Comparison of ENCODE assay signal across 8 mouse cellular contexts in genomic region chr3:123092913-123093639, GRCm38 (mm10). TPM values are rescaled to one million over a fixed set of nuclear protein-coding genes. Genes with fewer than 3 reads are reported as not detected.
DNase-seq lines count a peak whose midpoint lies in the region; ATAC-seq and TF ChIP-seq lines count a peak whose summit lies in the region.

No protein-coding gene starts in this region.

- no peaks in the 10 kb centered on the region for H3K9me3 ChIP-seq in lung, embryonic 14.5 days (ENCODE audit: low read depth, low read length)
- no peaks in the 10 kb centered on the region for H3K9me3 ChIP-seq in heart, postnatal 0 days (replicated peaks; ENCODE audit: control insufficient read depth, low read length)
- H3K9me3 ChIP-seq in limb, embryonic 13.5 days = no peaks in the 10 kb centered on the region

- ATAC-seq in lung, embryonic 14.5 days (ENCODE audit: insufficient read depth) = peak; percentile 62
- ATAC-seq in heart, postnatal 0 days (ENCODE audit: insufficient read depth, low read depth) = 0 out of 2 replicates have a peak, but pooled peaks have one; percentile 1
- peak; percentile 64 for ATAC-seq in limb, embryonic 13.5 days (ENCODE audit: low FRiP score, low read depth)

- H3K27ac ChIP-seq in lung, embryonic 14.5 days (ENCODE audit: low read depth) = peak overlapping the region; percentile 75
- peak overlapping the region; percentile 95 for H3K27ac ChIP-seq in heart, postnatal 0 days (ENCODE audit: low read depth)
- peak overlapping the region; percentile 79; the same call in 1 of the 2 replicates for H3K27ac ChIP-seq in limb, embryonic 13.5 days
- H3K27ac ChIP-seq in small intestine, adult 2 months (ENCODE audit: insufficient read depth, low read depth, low read length) = no peak overlapping the region

- H3K4me3 ChIP-seq in lung, embryonic 14.5 days (ENCODE audit: low read depth, low read length) = no peak overlapping the region
- H3K4me3 ChIP-seq in heart, postnatal 0 days (ENCODE audit: low read depth, low read length) = no peak overlapping the region
- peak overlapping the region; percentile 11 for H3K4me3 ChIP-seq in limb, embryonic 13.5 days
- peak overlapping the region; percentile 53 for H3K4me3 ChIP-seq in small intestine, adult 2 months (ENCODE audit: low read depth, low read length)

- H3K36me3 ChIP-seq in lung, embryonic 14.5 days (ENCODE audit: insufficient read depth) = no peaks in the 10 kb centered on the region
- no peaks in the 10 kb centered on the region for H3K36me3 ChIP-seq in heart, postnatal 0 days (replicated peaks; ENCODE audit: control insufficient read depth, insufficient read depth, low read length)
- no peaks in the 10 kb centered on the region for H3K36me3 ChIP-seq in limb, embryonic 13.5 days
- no peaks in the 10 kb centered on the region for H3K36me3 ChIP-seq in small intestine, adult 2 months (ENCODE audit: control insufficient read depth, insufficient read depth, low read length)

- DNase-seq in lung, embryonic 14.5 days = peak; percentile 86
- no peak for DNase-seq in lung, adult 18-20 months
- peak; percentile 33 for DNase-seq in heart, postnatal 0 days (ENCODE audit: low spot score)
- no peak for DNase-seq in gastrocnemius, adult 8-10 months (ENCODE audit: low spot score in 2 of 2)
- no peak for DNase-seq in layer of hippocampus, adult 8-10 months (ENCODE audit: low spot score in 2 of 2)
- no peak for DNase-seq in urinary bladder, adult 2 months (ENCODE audit: low spot score)

- peaks cover 10% of the 10 kb centered on the region for H3K4me1 ChIP-seq in lung, embryonic 14.5 days (ENCODE audit: insufficient read depth)
- H3K4me1 ChIP-seq in heart, postnatal 0 days (ENCODE audit: control insufficient read depth, insufficient read depth) = peaks cover 14% of the 10 kb centered on the region
- H3K4me1 ChIP-seq in limb, embryonic 13.5 days = peaks cover 21% of the 10 kb centered on the region
- H3K4me1 ChIP-seq in small intestine, adult 2 months (ENCODE audit: control insufficient read depth, insufficient read depth, insufficient read length, low read length) = 0 out of 2 replicates have a peak, but pooled peaks cover 1% of the 10 kb centered on the region

- no peak for TF ChIP-seq POLR2A in small intestine, adult 2 months (IDR thresholded peaks at IDR 0.05; ENCODE audit: low read depth, low read length)

- no peak for TF ChIP-seq CTCF in lung, embryonic 14.5 days (IDR thresholded peaks at IDR 0.05; ENCODE audit: low read depth)
- TF ChIP-seq CTCF in heart, postnatal 0 days (IDR thresholded peaks at IDR 0.05; ENCODE audit: low read depth) = no peak
- TF ChIP-seq CTCF in small intestine, adult 2 months (IDR thresholded peaks at IDR 0.05; ENCODE audit: extremely low read depth, insufficient read length, insufficient replicate concordance, low read depth, low read length) = no peak

- peak overlapping the region; percentile 41 for H3K4me2 ChIP-seq in lung, embryonic 14.5 days
- 0 out of 2 replicates have a peak overlapping the region, but pooled peaks have one; percentile 3 for H3K4me2 ChIP-seq in heart, postnatal 0 days (ENCODE audit: low read depth, low read length)
- H3K4me2 ChIP-seq in limb, embryonic 13.5 days (replicated peaks) = peak overlapping the region; percentile 46

- no peak for TF ChIP-seq EP300 in heart, postnatal 0 days (IDR thresholded peaks at IDR 0.05; ENCODE audit: low read depth)

- 24% methylated on average over 12 of the region's 12 CpGs for WGBS in lung, embryonic 14.5 days
- 40% methylated on average over 12 of the region's 12 CpGs for WGBS in heart, postnatal 0 days
- 27% methylated on average over 12 of the region's 12 CpGs for WGBS in limb, embryonic 13.5 days
- WGBS in small intestine, adult 2 months = 33% methylated on average over 12 of the region's 12 CpGs

- H3K9ac ChIP-seq in lung, embryonic 14.5 days = no peak overlapping the region
- H3K9ac ChIP-seq in heart, postnatal 0 days (replicated peaks; ENCODE audit: low read depth, low read length) = no peak overlapping the region
- 0 out of 2 replicates have a peak overlapping the region, but pooled peaks have one; percentile 48 for H3K9ac ChIP-seq in limb, embryonic 13.5 days

- H3K27me3 ChIP-seq in lung, embryonic 14.5 days (ENCODE audit: insufficient read depth, low read length) = no peaks in the 10 kb centered on the region
- no peaks in the 10 kb centered on the region for H3K27me3 ChIP-seq in heart, postnatal 0 days (ENCODE audit: control insufficient read depth, insufficient read depth, low read length)
- H3K27me3 ChIP-seq in limb, embryonic 13.5 days = no peaks in the 10 kb centered on the region
- no peaks in the 10 kb centered on the region for H3K27me3 ChIP-seq in small intestine, adult 2 months (ENCODE audit: control insufficient read depth, insufficient read depth, low read length)

RNA-seq across cellular contexts. Expression of gene Myoz2, which starts 58.3 kb away (rescaled TPM):
- polyA plus RNA-seq in lung, embryonic 14.5 days (2014; fragmentation: Nextera tagmentation; extraction: Ambion mirVana) = 0.17 and 1.2 TPM in 2 replicates
- 346 and 521 TPM in 2 replicates for total RNA-seq in heart, postnatal 0 days (2014; rRNA removed; ENCODE audit: low replicate concordance)
- polyA plus RNA-seq in heart, postnatal 0 days (2015; fragmentation: Nextera tagmentation; extraction: Ambion mirVana) = 574 and 591 TPM in 2 replicates
- polyA plus RNA-seq in limb, embryonic 13.5 days (2015; fragmentation: Nextera tagmentation; extraction: Ambion mirVana) = 16.3 and 18.3 TPM in 2 replicates
- polyA plus RNA-seq in small intestine, adult 2 months (2012; rRNA removed) = not detected in 2 replicates
- total RNA-seq in gastrocnemius, adult 8-10 months (2022) = 100 to 1,000 TPM; 244 to 301 (median 265) TPM
- total RNA-seq in layer of hippocampus, adult 8-10 months (2022) = 1 to 10 TPM in 2 of 4 experiments, under 1 TPM in 1, not detected in 1; 0.96 to 1.7 (median 1.3) TPM
- 0.09 and 0.10 TPM in 2 replicates for polyA plus RNA-seq in urinary bladder, adult 2 months (2012; rRNA removed)

Comparison
In these comparisons a context has a peak if more than half of its experiments do, and no peak if none do; other contexts are left out.
1. DNase-seq: peak in lung, embryonic 14.5 days (single experiment) and heart, postnatal 0 days (single experiment); none in lung, adult 18-20 months (0 of 2), gastrocnemius, adult 8-10 months (0 of 2), layer of hippocampus, adult 8-10 months (0 of 2) and urinary bladder, adult 2 months (single experiment).
2. ATAC-seq: peak in every context shown above with its lines; median percentile 64 in limb, embryonic 13.5 days; 62 in lung, embryonic 14.5 days; 1 in heart, postnatal 0 days.
3. H3K4me3 ChIP-seq: peak in limb, embryonic 13.5 days (single experiment) and small intestine, adult 2 months (single experiment); none in lung, embryonic 14.5 days (single experiment) and heart, postnatal 0 days (single experiment).
4. RNA of gene Myoz2, which starts 58.3 kb away (polyA plus RNA-seq): 574 to 591 TPM in heart, postnatal 0 days; 16.3 to 18.3 TPM in limb, embryonic 13.5 days, 0.17 to 1.2 TPM in lung, embryonic 14.5 days, 0.09 to 0.10 TPM in urinary bladder, adult 2 months and not detected in small intestine, adult 2 months; every median in the first group is over 10 times any median in the second.
5. Peak in every context shown above with its lines, with median percentiles within 50 percentile points of each other: H3K4me2 ChIP-seq.